Mouse (Mus musculus): Measurements from ENCODE around the gene Gjb3.

DNA sequence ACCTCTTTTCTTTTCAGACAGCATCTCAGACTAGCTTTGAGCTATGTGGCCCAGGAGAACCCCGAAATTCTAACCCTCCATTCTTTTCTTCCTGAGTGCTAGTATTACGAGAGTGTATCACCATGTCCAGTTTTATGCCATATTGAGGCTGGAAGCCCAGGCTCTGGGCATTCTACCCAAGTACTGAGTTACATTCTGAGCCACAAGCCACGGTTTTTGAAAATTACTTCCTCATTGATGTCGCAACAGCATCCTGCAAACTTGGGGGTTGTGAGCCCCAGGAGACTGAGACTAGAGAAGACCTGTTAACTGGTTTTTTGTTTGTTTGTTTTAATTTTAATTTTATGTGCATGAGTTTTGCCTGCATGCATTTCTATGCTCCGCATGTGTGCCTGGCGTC, 2.9 kb downstream of the Gjb3 start:
- TF ChIP-seq POLR2A (IDR thresholded peaks at IDR 0.05; ENCODE audit: borderline replicate concordance, extremely low read depth, insufficient read depth, insufficient read length, poor library complexity, severe bottlenecking), result no peak
- no peak for TF ChIP-seq CTCF (IDR thresholded peaks at IDR 0.05; ENCODE audit: borderline replicate concordance, extremely low read depth, insufficient read depth, insufficient read length)

All from brain, embryonic 14.5 days (tissue).